Mouse (Mus musculus): ENCODE data around the gene Pi4kb.
"Not testable (repeated sequence)": the region's sequence is repeated elsewhere in the genome, so short reads cannot be mapped to it uniquely, and the experiment has no call there.

Pi4kb gene

DNA sequence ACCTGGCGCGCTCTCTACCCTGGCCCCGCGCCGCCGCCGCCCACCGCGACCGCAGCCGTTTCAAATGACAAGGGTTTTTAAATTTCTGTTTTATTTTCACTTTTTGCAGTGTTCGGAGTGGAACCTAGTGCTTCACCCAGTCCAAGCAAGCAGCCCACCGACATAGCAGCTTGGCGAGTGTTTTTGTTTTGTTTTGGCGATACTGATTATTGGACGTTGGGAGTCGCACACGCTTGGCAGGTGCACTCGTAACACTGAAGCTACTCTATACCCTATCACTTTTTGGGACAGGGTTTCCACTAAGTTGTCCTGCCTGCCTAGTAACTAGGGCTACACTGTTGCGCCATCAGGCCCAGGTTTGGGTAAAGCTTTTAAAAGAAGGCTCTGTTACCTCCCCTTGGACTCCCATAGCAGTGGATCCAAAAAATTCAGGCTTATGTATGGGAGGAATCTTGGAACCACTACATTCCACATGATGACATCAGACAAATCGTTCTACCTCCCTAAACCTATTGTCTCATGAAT lies 42.1 kb downstream of the Pi4kb start:
- no peak for DNase-seq

DNA sequence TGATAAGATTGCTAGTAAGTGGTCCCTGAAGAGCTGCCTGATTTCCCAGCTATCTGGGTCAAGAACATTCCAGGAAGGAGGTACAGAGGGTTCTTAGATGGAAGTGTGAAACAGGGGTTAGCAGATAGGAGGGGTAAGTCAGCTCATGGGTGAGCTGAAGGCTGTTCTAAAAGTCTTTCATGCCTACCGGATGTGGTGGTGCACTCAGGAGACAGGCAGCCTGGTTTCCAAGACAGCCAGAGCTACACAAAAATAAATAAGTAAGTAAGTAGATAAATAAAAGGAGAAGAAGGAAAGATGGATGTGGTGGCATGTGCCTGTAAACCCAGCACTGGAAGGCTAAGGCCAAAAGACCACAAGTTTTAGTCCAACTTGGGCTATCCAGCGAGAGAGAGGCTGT lies 44.2 kb downstream of the Pi4kb start:
- no peak for DNase-seq

DNA sequence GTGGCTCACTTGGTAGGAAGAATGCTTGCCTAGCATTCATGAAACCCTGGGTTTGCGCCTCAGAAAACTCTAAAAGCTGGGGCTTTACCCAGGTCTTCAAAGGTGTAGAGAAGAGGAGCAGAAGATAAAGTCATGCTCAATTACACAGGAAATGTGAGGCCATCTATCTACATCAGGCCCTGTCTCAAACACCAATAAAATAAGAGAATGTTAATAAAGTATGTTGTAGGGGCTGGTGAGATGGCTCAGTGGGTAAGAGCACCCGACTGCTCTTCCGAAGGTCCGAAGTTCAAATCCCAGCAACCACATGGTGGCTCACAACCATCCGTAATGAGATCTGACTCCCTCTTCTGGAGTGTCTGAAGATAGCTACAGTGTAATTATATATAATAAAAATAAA lies 46.4 kb downstream of the Pi4kb start:
- not testable (repeated sequence) for DNase-seq

DNA sequence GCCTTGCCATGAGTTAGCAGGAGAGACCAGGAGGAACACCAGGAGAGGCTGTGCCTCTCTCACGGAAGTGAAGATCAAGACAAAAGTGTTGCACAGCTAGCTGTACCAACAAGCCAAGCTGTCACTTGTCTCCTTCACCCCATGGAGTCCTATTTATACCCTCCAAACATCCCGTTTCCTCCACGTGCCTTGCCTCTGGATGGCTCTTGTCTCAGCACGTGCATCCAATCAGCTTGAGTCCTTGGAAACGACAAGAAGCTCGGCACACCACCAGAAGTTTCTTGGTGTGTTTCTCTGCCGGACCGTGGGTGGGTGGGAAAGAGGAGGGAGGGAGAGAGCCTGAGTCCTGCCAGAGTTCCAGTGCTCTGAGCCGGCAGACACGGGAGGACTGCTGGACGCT lies 50.0 kb downstream of the Pi4kb start:
- peak; percentile 90 for DNase-seq

DNA sequence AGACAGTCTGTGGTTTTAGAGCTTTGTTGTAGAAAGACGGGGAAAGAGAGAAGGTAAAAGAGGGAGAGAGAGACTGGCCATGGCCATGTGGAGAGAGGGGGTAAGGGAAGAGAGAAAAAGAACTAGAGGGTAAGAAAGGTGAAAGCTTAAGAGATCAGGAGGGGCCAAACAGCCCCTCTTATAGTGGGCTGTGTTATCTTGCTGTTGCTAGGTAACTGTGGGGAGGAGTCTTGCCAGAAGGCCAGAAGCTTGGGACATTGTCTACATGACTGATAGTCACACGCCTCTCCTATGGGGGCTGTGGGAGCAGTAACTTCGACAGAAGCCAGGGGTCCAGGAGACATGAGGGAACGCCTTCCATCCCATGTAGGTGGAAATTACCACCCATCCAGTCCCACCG lies 50.7 kb downstream of the Pi4kb start:
- no peak for DNase-seq

DNA sequence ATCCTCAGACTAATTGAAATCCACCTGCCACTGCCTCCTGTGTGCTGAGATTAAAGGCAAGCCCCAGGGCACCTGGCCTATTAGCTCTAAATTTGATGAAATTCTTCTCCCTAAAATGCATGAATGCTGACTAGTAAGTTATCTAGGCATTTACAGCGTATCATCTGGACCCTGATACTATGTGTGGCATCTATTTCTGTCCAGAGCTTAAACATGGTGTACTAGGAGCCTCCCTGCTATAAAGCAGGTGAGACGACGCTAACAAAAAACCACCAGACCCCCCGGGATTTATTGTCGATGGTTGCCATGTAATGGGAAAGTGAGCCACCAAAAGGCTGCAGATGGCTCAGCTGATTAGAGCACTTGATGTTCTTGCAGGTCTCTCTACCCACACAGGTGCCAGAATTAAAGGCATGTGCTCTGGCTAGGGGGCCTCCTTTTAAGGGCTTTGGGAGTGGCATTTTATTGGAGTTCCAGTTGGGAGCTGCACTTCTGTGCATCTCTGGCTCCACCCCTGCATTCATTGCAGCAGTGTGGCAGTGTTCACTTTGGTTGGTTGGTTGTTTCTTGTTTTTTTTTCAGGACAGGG lies 52.6 kb downstream of the Pi4kb start:
- no peak for DNase-seq

DNA sequence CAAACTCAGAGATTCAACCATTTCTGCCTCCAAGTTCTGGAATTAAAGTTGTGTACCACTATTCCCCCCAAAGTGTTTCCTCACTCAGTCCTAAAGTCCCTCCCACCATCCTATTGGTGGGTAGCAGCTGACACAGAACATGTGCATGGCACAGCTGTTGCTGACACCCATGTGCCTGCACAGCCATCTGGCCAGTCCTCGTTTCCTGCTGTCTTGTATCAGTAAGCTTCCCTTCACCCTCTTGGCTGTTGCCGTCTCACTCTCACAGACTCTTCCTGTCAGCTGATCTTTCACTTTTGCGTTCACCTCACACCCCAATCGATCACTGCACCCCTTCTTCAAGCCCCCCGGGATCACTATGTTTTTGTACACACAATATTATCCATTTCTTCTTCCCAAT lies 53.2 kb downstream of the Pi4kb start:
- peak; percentile 53 for DNase-seq

DNA sequence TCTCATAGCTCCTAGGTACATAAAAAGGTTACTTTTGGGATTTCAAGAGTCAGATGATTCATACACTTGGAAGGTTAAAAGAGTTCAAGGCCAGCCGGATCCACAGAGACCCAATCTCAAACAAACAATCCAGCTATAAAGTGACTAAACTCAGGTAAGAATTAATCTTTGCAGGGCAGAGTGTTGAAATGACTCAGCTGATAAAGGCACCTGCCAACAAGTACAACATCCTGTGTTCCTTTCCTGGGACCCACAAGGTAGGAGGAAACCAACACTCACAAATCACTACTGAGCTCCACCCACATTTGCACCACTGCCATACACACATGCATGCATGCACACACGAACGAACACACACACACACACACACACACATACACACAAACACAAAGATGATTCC lies 54.1 kb downstream of the Pi4kb start:
- DNase-seq = no peak

DNA sequence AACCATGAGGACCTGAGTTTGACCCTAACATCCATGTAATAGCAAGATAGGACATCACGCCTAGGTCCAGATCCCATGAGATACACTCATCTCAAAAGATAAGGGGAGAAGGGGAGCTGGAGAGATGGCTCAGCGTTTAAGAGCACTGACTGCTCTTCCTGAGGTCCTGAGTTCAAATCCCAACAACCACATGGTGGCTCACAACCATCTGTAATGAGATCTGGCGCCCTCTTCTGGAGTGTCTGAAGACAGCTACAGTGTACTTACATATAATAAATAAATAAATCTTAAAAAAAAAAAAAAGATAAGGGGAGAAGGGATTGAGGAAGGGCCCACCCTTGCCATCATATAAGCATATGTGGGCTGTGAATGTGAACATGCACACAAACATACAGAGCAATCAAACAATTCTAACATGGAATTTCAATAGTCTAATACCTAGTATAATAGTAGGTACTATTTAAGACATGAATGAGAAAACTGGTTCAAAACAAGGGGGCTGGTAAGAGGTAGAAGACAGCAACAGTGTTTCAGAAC lies 54.8 kb downstream of the Pi4kb start:
- DNase-seq = not testable (repeated sequence)

DNA sequence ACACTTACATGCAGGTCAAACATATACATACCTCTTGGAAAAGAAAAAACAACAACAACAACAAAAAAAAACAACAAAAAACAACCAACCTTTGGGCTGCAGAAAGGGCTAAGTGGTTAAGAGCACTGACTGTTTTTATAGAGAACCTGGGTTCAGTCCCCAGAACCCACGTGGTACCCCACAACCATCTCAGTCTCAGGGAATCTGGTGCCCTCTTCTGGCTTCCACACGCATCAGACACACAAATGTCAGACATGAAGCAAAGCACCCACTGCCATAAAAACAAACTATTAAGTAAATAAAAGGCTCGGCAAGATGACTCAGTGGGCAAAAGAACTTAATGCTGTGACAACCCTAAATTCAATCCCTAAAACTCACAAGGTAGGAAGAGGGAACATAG lies 55.4 kb downstream of the Pi4kb start:
- no peak for DNase-seq

DNA sequence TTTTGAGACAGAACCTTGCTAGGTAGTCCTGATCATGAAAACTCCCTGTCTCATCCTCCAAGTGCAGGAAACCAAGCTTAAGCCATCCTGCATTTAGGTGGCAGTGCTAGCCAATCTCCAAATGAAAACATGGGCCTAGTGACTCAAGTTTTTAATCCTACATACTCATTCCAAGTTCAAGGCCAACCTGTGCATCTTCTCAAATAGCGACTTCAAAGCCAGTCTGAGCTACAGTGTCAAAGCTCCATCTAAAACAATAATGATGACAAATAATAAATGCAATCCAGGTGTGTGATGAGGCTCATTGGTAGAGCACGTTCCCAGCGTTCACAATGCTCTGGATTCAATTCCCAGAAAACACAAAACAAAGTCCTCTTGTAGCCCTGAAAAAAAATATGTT lies 67.1 kb downstream of the Pi4kb start:
- DNase-seq = no peak

DNA sequence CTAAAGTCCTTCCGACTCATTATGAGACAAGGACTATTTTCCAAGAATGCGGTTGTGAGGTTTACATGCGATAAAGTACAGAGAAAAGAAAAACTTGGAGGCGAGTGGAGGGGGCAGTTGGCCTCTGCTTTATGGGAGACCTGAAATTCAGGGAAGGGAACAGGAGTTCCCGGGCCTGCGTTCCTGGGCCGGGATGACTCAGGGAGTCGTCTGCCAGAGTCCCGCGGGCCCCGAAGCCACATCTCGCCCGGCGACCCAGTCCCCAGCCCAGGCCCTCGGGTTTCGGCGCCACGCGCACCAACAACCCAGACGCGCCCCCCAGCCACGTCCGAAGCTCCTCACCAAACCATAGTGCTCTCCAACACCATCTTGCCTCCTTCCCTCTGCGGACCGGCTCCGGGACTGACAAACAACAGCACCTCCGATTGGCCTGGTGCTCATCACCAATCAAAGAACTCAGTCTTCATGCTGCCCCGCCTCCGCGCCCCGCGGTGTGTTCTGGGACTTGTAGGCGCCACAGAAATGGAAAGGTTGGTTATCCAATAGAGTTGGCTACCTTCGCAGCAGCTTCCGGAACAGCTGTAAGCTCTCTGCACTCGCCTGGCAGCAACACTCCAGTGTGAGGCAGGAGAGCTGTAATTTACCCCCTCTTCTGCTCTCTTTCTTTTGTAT lies 67.8 kb downstream of the Pi4kb start, which contains the start of gene Psmd4:
TSS of gene Psmd4 (minus strand) at position 449 of the 672 bp plus-strand sequence.
- DNase-seq = peak; percentile 99

DNA sequence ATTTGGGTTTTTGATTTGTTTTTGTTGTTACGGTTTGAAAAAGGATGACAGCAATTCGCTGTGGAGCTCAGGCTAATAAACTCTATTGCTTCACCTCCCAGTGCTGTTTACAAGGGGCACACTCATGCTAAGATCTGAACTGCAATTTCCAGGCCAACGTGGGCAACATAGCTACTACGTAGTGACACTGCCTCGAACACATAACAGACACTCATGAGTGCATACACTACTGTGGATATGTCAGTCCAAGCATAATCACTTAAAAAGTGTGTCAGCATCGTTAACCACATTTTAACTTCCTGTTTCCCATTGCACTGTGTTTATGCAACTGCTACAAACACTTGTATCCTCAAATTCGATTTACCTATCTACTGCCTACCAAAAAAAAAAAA lies 68.3 kb downstream of the Pi4kb start:
- DNase-seq = peak; percentile 17

DNA sequence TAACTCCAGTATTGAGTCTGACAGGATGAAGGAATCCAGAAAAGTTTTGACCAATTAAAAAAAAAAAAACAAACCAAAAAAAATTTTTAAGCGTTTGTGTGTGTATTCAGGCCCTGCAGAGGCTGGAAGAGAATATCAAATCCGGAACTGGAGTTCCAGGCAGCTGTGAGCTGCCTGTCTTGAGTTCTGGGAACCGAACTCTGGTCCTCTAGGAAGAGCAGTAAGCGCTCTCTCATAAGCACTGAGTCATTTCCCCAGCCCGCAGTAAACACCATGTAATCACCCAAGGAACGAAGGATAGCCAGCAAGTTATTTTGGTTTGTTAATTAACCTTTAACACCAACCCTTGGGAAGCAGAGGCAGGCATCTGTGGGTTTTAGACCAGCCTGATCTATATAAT lies 68.7 kb downstream of the Pi4kb start:
- no peak for DNase-seq

DNA sequence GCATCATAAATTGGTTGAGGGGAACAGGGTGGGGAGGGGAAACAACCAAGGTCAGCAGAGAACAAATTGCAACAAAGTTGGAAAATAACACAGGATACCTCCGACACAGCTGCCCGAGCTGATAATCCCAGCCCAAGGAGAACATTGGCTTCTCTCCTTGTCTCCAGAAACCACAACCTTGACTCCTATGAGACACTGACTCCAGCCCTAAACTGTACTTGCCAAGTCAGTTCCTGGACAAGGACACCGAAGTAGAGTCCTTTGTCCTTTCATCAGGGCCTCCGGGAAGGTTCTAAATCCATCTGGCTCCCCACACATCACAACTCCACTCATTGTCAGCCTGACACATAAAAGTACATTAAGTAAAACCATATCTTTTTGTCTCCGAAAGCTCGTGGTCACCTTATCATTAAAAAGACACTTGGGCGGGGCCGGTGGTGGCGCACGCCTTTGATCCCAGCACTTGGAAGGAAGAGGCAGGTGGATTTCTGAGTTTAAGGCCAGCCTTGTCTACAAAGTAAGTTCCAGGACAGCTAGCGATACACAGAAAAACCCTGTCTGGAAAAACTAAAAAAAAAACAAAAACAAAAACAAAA lies 72.0 kb downstream of the Pi4kb start:
- no peak for DNase-seq

DNA sequence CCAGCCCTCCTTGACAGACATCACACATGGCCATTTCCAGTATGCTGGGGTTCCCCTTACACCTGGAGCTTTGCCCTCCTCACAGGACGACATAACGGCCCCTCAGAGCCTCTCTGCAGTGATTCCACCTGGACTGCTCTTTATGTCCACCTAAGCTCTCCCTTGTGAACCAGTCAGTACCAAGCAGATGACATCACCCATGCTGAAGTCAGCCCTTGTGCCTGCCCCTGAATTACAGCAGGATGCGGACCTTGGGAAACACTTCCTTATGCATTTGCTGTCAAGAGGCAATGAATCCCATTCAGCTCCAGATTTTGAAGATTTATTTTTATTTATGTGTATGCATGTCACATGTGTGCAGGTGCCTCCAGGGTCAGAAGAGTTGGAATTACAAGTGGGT lies 73.4 kb downstream of the Pi4kb start:
- no peak for DNase-seq

DNA sequence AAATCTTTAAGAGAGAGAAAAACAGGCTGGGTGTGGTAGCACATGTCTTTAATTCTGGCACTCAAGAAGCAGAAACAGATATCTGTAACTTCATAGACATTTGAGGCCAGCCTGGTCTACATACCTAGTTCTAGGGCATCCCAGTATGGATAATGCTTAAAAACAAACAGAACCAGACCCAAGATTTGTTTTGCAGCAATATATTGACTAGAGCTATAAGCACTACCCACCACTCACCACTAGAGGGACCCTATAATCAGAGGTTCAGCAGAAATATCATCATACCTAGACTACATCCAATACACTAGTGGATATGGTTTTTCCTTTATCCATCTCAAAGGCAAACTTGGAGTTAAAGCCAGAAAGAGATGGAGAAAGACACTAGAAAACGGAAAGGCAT lies 78.4 kb downstream of the Pi4kb start:
- DNase-seq = peak; percentile 71

DNA sequence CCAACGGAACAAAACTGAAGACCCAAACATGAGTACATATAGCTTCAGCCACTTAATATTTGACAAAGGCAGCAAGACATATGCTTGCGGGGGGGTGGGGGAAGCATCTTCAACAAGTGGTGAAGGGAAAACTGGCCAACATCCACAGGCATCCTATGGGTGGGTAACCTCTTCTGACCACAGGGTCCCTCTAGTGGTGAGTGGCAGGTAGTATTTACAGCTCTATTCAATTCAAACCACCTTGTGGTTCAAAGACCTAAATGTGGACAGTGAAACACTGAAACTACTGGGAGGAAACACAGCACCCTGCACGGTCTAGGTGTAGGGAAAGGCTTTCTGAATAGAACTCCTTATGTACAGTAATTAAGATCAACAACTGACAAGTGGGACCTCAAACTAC lies 79.2 kb downstream of the Pi4kb start:
- DNase-seq = peak; percentile 59

DNA sequence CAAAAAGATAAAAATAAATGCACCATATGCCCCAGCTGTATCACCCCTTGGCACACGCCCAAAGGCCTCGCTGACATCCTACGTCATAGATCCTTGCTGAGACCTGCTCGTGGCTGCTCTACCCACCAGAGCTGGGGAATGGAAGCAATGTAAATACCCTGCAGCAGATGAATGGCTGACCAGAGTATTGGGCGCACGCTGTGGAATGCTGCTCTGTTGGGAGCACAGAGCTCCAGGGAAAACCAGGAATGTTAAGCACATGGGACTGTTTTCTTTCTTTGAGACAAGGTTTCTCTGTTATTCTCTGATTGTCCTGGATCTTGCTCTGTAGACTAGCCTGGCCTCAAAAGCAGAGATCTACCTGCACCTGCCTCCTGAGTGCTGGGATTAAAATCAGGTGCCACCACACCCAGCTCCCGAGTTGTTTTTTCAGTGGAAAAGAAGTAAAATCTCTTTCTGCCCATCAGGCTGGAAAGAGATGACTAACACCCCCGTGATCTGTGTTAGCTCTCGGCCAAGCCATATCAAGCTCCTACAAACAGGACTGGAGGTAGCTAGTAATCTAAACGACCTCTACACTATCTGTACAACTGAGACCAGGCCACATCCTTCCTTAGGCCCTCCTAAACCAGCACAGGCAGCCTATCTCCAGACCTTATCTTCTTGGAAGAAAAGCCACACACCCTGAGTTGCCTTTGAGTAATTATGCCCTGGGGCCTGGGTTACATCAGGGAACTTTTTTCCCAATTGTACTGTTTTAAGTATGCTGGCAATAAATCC lies 80.1 kb downstream of the Pi4kb start:
- peak; percentile 19 for DNase-seq

DNA sequence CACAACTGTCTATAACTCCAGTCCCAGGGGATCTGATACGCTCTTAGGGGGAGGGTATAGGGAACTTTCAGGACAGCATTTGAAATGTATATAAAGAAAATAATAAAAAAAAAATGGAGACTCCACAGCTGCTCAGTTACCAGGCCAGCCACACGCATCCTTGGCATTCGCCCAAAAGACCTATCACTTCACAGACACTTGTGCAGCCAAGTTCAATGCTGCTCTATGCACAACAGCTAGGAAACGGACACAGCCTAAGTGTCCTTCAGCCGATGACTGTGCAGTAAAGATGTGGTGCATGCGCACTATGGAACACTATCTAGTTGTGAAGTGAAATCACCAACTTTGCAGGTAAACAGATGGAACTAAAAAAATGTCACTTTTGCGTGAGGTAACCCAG lies 81.7 kb downstream of the Pi4kb start:
- DNase-seq = no peak
